Mouse (Mus musculus) splenic B cell, adult 2 months (primary cell): ENCODE results near the gene Agpat2.
A peak's percentile ranks its signal among the peaks of the same experiment; 100 is the strongest.

ENCODE experiments used
- DNase-seq: peaks from one replicate; pipeline ENCODE4 v3.0.0-alpha.2; 2011; ENCODE audit warnings: low read depth, low spot score
- H3K27me3 ChIP-seq: 2 replicates; pipeline ENCODE4 v1.6.1; 2012; ENCODE audit warnings: mild to moderate bottlenecking, low read length, moderate library complexity, mixed read lengths; ENCODE audit not compliant: control insufficient read depth, poor library complexity, insufficient read depth, severe bottlenecking
- H3K36me3 ChIP-seq: 2 replicates; pipeline ENCODE4 v1.6.1; 2012; ENCODE audit warnings: mild to moderate bottlenecking, low read length, moderate library complexity, mixed read lengths; ENCODE audit not compliant: control insufficient read depth, poor library complexity, insufficient read depth, severe bottlenecking

Gene Agpat2

DNA sequence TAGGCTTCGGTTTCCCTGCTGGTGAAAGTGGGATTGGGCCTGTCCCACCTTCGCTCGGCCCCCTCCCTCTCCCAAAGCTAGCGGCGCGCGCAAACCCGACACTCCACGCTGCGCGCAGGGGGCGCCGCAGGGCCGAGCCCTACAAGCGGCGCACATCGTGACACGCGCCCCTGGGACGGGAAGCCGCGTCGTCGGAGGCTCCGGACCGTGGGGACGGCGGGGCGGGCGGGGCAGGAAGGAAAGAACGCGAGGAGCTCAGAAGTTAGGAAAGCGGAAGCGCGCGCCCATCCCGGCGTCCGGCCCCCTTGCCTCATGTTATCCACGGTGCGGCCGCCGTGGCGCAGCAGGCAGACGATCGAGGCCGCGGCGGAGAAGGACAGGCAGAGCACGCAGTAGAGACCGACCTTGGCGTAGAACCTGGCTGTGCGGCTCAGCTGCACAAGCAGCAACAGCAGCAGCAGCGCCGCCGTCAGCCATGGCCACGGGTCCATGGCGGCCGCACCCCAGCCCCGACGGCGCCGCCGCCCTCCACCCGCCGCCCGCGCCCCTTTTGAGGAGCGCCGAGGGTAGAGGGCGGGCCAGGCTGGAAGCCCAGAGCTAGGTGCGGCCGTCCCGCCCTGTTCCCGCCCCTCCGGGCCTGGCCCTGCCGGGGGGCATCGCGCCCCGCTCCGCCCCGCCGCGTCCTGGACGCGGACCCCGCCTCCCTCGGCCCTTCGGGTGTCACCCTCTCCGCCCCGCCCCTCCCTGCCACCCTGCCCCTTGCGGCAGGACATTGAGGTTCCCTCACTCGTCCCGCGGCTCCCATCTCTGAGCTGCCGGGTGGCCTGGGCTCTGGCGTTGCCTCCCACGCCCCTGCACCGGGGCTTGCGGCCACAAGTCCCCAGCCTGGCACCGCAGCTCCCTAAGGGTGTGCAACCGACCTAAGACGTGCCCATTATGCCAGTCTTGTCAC, at the start of gene Agpat2:
Gene Agpat2 (minus strand): TSS at position 698 of the 952 bp plus-strand sequence.
- peak; percentile 80 for DNase-seq
- H3K27me3 ChIP-seq = no peaks in the 10 kb centered on the region
- no peaks in the 10 kb centered on the region for H3K36me3 ChIP-seq

DNA sequence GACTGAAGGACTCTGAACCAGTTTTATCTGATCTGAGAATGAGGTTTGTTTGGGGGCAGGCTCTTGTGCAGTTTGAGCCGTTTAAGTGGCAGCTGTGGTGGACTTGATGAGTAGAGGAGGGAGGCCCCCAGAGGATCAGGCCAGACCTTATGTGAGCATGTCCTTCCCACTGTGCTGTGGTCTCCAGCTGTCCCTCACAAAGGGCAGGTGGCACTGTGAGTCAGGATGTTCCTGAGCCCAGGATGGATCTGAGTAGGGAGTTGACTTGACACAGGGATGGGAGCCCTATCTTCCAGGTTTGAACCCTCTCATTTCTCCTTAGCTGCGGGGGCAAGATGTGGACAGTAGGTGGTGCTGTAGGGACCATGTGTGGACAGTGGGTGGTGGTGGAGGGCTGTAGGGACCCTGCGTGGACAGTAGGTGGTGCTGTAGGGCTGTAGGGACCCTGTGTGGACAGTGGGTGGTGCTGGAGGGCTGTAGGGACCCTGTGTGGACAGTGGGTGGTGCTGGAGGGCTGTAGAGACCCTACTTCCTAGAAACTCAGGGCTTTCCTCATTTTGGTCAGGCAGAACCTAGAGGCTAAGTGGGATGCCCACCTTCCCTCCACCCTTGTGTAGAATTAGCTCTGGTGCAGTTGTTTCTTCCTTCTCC, 42.6 kb upstream of the Agpat2 start:
- DNase-seq = peak; percentile 96

DNA sequence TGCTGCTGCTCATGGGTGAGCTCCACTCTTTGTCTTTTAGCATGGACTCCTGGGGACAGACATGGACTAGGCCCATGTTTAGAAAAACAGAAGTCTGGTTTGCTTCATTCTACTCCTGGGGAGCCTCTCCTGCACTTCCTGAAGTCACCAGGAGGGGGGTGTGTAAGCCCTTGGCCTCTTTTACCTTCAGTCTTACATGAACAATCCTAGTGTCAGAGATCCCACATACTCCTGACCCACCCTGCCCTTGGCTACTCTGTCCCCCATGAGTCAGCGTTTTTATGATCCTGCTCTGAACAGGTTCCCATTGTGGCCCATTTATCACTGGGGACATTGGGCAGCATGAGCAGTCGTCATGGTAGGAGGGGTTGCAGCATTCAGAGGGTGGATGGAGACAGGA, 39.7 kb upstream of the Agpat2 start:
- Histone ChIP-seq H3K27me3 (no peaks in the 10 kb centered on the region; the same call in 1 of the 2 replicates), H3K36me3 (no peaks in the 10 kb centered on the region)
- DNase-seq = peak; percentile 73

More for the DNA sequence above, 42.6 kb upstream of the Agpat2 start:
- H3K27me3 ChIP-seq = no peaks in the 10 kb centered on the region
- no peaks in the 10 kb centered on the region for H3K36me3 ChIP-seq

DNA sequence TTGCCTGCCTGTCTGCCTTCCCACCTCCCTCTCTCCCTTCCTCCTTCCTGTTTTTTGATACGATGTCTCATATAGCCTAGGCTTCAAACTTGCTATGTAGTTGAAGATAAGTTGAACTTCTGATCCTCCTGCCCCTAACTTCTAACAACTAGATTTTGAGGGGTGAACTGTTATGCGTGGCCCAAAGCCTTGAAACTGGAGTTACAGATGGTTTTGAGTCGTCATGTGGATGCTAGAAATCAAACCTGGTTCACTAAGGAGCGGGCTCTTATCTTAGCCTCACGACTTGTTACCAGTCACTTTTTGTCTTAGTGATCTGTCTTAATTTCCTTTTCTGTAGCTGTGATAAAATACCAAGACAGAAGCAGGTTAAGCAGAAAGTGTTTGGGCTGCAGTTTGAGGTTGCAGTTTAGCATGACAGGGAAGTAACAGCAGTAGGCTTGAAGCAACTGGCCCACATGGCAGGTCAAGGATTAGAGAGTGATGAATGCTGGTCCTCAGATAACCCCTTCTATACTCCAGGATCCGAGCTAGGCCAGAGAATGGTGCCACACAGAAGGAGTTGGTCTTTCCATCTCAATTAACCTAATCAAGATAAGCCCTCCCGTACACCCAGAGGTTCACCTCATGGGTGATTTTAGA, 36.9 kb upstream of the Agpat2 start:
- no peak for DNase-seq
- Histone ChIP-seq H3K27me3 (no peaks in the 10 kb centered on the region; the same call in 1 of the 2 replicates), H3K36me3 (no peaks in the 10 kb centered on the region; the same call in 1 of the 2 replicates)

DNA sequence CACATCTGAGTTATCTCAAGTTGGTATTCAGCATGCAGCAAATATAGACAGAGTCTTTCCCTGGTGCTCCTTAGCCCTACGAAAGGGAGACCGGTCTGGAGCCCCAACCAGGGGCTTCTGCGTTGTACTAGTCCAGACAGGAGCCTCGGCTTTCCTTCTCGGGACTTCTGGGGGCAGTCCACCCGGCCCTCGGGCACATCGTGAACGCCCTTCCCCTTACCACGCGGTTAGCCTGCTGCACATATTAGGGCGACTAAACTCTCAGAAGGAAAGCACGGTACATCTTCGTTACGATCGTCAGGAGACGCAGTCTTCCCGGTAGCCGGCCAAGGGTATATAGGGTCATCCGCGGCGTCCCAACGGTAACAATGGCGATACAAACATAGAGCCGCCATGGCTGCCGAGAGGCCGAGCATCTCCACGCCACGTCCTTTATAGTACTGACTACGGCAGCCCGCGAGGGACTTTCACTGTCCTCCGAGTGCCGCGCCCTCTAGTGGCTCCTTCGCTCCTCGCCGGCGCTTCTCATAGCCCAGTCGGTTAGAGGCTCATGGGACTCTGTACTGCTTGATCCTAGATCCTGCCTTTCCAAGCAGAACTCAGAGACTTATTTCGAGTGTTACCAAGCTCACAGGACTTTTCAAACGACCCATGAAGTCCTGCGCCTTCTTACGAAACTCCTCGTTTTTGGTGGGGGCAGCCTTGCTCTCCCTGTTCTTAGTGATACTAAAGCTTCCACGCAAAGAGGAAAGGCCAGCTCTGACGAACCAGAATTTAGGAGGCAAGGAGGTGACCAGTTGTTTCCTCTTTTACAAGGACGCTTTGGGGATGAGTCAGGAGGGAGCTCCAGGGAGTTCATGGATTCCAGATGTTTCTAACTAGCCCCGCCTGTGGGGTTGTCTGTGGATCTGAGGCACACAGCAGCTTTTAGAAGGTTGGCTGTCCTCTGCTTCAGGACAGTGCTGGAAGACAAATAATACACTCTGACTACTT, 35.9 kb upstream of the Agpat2 start:
- H3K36me3 ChIP-seq = no peaks in the 10 kb centered on the region; the same call in 1 of the 2 replicates
- peak; percentile 96 for DNase-seq
- H3K27me3 ChIP-seq = no peaks in the 10 kb centered on the region; the same call in 1 of the 2 replicates

DNA sequence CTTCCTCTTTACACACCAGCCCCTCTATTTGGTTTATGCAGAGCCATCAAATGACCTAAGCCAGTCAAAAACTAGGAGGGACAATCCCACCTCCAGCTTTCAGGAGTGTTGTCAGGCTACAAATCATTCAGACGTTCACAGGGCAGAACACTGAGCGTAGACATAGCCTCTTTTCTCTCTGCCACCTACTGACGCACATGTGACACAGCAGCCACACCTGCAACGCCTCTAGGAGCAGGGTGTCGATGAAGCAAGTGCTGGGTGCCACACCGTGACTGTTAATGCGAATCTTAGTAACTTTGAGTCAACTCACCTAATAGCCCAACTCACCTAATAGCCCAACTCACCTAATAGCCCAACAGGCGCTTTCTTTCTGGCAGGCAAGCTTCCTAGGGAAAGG, 34.9 kb upstream of the Agpat2 start:
- DNase-seq = peak; percentile 74
- Histone ChIP-seq H3K27me3 (no peaks in the 10 kb centered on the region; the same call in 1 of the 2 replicates), H3K36me3 (no peaks in the 10 kb centered on the region; the same call in 1 of the 2 replicates)

DNA sequence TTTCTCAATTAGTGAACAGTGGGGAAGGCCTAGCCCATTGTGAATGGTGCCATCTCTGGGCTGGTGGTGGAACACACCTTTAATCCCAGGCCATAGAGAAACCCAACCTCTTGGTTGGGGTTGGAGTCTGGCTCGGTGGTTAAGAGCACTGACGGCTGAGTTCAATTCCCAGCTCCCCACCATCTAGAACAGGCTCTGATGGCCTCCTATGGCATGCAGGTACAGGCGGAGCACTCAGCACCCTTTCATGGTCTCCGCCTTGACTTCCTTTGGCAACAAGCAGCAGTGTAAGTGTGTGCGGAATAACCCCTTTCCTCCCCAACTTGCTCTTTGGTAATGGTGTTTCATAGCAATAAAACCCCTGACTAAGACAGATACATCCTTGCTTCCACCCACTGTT, 34.4 kb upstream of the Agpat2 start:
- Histone ChIP-seq H3K27me3 (no peaks in the 10 kb centered on the region; the same call in 1 of the 2 replicates), H3K36me3 (no peaks in the 10 kb centered on the region; the same call in 1 of the 2 replicates)
- no peak for DNase-seq

DNA sequence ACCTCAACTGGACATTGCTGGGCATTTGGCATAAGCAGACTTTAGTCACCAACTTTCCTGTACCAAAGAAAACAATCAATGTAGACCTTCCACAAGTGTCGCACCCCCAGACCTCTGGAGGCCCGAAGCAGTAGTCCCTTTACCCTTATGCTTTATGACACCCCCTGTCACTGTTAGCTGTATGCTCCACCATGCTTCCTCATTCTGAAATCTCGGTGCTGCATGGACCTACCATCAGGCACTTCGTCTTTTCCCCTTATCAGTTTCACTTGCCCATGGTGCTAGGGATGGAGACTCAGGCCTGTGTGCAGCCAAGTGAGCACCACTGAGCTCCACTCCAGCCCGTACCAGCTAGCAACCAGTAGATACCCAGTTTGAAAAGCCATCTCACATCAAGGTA, 33.8 kb upstream of the Agpat2 start:
- DNase-seq = peak; percentile 31
- Histone ChIP-seq H3K36me3 (no peaks in the 10 kb centered on the region; the same call in 1 of the 2 replicates), H3K27me3 (no peaks in the 10 kb centered on the region; the same call in 1 of the 2 replicates)

DNA sequence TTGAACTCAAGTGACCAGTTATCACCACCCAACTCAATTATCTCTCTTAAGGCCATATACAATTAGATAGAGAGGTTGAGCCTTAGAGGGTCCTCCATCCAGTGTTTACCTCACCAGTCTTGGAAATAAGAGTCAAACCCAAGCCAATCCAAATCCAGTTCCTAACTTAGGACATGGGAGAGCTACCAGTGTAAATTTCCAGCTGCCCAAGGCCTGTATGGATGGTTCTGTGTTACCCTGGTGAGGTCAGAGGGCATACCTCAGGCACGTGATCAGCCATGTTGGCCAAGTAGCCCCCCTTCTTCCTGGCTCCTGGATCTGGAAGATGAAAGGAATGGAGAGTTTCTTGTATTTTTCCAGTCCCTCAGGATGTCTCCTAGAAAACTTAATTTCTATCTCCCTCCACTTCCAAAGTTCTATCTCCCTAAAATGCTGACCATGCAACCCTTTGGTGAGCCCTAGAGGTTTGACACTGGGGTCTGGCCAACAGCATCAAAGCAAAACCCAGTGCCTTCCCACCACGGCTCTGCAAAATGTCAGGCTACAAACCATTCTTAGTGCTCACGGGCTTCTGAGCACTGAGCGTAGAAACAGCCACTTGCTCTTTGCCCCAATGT, 33.2 kb upstream of the Agpat2 start:
- DNase-seq = no peak
- no peaks in the 10 kb centered on the region; the same call in 1 of the 2 replicates for H3K27me3 ChIP-seq
- no peaks in the 10 kb centered on the region; the same call in 1 of the 2 replicates for H3K36me3 ChIP-seq

DNA sequence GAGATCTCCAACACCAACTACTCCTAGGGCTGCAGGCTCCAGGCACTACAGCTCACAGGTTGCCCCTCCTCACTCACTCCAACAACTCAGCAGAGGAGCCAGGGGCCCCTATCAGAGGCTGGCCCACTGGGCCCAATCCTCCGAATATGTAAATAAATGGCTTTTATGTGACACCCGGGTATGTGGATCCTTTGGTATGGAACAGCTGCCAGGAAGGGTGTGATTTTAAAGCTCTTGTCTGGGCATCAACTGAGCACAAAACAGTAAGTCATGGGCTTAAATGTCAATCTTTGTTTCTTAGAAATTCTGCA, 32.1 kb upstream of the Agpat2 start:
- DNase-seq = no peak

DNA sequence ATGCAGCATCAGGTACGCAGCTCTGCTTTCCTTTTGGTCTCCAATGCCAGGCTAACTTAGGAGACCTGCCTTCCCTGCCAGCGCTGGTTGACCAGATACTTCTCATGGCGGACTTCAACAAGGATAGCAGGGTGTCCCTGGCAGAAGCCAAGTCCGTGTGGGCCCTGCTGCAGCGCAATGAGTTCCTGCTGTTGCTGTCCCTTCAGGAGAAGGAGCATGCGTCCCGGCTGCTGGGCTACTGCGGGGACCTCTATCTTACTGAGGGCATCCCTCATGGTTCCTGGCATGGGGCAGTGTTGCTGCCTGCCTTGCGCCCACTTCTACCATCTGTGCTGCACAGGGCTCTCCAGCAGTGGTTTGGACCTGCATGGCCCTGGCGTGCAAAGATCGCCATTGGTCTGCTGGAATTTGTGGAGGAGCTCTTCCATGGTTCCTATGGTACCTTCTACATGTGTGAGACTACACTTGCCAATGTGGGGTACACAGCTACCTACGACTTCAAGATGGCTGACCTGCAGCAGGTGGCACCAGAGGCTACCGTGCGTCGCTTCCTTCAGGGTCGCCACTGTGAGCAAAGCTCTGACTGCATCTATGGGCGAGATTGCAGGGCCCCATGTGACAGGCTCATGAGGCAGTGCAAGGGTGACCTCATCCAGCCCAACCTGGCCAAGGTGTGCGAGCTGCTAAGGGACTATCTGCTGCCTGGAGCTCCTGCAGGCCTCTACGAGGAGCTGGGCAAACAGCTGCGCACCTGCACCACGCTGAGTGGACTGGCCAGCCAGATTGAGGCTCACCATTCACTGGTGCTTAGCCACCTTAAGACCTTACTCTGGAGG, 31.5 kb upstream of the Agpat2 start:
- no peaks in the 10 kb centered on the region; the same call in 1 of the 2 replicates for H3K27me3 ChIP-seq
- no peaks in the 10 kb centered on the region; the same call in 1 of the 2 replicates for H3K36me3 ChIP-seq
- no peak for DNase-seq

More for the DNA sequence above, 32.1 kb upstream of the Agpat2 start:
- H3K36me3 ChIP-seq = no peaks in the 10 kb centered on the region; the same call in 1 of the 2 replicates
- H3K27me3 ChIP-seq = no peaks in the 10 kb centered on the region; the same call in 1 of the 2 replicates

DNA sequence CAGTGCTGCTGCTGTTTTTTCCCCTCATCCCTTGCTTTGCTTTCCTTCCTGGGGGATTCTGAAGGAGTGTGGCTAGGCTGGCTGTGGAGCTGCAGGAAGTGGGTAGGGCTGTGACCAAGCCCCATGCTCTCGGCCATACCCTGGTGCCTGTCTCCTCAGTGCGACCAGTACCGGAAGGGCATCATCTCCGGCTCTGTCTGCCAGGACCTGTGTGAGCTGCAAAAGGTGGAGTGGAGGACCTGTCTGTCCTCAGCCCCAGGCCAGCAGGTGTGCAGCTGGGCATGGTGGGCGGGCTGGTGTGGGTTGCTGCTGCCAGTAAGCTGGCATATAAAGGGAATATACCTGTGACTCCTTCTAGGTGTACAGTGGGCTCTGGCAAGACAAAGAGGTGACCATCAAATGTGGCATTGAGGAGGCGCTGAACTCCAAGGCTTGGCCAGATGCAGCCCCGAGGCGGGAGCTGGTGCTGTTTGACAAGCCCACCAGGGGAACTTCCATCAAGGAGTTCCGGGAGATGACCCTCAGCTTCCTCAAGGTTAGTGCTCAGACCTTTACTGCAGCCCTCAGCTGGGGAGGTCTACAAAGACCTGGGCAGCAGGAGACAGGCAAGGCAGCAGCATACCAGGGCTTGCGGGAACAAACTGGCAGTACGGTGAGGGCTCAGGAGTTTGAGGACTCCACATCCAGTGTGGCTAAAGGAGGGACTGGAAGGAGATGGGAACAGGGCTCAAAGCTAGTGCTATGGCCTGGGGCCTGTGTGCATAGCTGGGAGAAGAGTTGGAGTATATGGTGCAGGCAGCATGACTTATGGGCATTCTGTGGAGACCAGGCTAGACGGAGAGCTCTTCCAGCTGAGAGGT, 30.6 kb upstream of the Agpat2 start:
- H3K27me3 ChIP-seq = no peaks in the 10 kb centered on the region
- H3K36me3 ChIP-seq = no peaks in the 10 kb centered on the region; the same call in 1 of the 2 replicates
- no peak for DNase-seq
